Mouse (Mus musculus) bone marrow macrophage, adult 2 months (primary cell): ENCODE data around the gene Stat2.

Experiments used
- CTCF ChIP-seq: IDR thresholded peaks from 2 replicates; pipeline ENCODE4 v1.5.1; 2012; ENCODE audit warnings: low read depth, mild to moderate bottlenecking, low read length, moderate library complexity
- POLR2A ChIP-seq: IDR thresholded peaks from 2 replicates; pipeline ENCODE4 v1.6.1; 2012; ENCODE audit warnings: mild to moderate bottlenecking, low read depth, low read length, borderline replicate concordance

DNA sequence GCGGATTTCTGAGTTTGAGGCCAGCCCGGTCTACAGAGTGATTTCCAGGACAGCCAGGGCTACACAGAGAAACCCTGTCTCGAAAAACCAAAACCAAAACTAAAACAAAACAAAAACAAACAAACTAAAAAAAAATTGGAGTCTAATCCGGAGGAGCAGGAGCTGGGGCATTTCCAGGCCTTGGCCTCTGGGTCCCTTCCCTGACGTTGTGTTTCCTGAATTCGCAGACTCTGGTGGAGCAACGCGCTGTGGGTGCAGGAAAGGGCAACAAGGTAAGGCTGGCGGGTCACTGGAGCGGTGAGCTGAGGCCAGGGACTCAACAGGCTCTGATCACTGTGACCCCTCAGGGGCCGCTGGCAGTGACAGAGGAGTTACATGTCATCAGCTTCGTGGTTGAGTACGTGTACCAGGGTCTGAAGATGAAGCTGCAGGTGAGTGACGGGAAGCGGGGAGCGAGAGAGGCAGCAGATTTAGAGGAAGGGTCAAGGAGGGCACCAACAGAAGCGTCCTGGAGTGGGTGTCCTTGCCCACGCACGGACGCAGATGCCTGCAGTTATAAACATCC, 12.6 kb downstream of the Stat2 start:
- TF ChIP-seq POLR2A (no peak), CTCF (no peak)
